Mouse (Mus musculus) liver, embryonic 14.5 days (tissue): ENCODE measurements at regions not wholly inside any gene's neighbourhood (a gene's known extent, or its start where the extent isn't known, plus 50 kb on each side); places are given as distances from the start of the nearest gene placed in this dataset.

Experiments used
- CTCF ChIP-seq: IDR thresholded peaks from 2 replicates; pipeline ENCODE4 v1.5.1; 2016; ENCODE audit warnings: antibody characterized with exemption, low read depth, control low read depth
- EP300 ChIP-seq: IDR thresholded peaks from 2 replicates; pipeline ENCODE4 v1.6.1; 2016; ENCODE audit warnings: antibody characterized with exemption, low read depth

DNA sequence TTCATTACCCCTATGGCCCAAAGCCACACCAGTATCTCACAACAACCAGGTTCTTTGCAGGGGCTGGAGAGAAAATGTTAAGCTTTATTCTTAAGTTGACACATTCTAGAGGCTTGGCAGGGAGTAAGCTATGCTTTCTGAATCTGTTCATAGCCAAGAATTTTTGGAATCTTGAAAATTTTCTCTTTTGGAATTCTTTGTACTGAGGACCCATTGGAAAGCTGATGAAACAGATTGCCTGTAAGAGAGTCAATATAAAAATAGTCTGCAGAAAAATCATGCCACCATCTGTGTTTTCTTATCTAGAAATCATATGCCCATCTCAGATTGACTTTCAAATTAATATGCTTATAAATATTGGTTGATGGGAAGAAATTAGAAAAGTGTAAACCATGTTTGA, 164.1 kb downstream of the Adcyap1 start:
- TF ChIP-seq CTCF (no peak), EP300 (no peak)
